Mouse (Mus musculus) kidney, adult 8-10 months (tissue): Measurements from ENCODE around the gene Prss8.
"Not testable (repeated sequence)": the region's sequence is repeated elsewhere in the genome, so short reads cannot be mapped to it uniquely, and the experiment has no call there.

Experiments
- DNase-seq, 2 experiments: peaks; one replicate each; pipeline ENCODE4 v3.0.0; 2022

Gene Prss8

DNA sequence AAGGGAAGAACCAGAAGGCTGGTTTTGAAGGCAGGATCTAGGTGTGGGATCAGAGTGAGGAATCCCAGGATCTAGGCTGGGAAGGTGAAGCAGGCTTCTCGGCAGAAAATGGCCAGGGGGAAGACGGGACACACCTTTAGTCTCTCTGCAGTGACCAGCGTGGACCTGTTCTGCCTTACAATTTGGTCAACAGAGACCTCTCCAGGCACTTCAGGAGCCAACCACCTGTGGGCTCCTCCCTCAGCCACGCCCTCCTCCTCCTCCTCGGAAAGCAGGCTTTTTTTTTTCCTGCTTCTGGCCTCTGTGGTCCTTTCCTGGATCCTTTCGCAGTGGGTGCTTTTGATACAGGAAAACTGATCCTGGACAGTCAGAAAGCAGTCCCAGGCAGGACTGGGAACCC is at the start of gene Prss8:
Gene Prss8 (minus strand): TSS at position 182 of the 400 bp plus-strand sequence.
- peak; percentile 95 to 96 for DNase-seq

DNA sequence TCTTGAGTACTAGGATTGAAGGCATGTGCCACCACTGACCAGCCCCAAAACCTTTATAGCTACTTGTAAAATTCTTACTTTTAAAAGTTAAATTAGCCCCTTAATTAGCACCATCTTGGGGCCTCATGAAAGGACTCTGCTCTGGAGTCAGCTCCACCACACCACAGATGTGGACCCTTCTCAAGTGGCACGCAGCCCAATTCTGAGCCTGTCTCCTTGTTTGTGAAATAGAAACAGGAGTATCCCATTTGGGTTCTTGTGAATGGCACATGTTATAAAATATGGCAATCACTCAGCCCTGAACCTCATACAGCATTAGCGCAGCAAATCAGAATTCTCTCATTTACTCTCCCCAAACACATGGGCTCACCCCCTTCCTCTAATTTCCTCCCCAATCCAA is 49.0 kb upstream of the Prss8 start:
- no peak for DNase-seq

DNA sequence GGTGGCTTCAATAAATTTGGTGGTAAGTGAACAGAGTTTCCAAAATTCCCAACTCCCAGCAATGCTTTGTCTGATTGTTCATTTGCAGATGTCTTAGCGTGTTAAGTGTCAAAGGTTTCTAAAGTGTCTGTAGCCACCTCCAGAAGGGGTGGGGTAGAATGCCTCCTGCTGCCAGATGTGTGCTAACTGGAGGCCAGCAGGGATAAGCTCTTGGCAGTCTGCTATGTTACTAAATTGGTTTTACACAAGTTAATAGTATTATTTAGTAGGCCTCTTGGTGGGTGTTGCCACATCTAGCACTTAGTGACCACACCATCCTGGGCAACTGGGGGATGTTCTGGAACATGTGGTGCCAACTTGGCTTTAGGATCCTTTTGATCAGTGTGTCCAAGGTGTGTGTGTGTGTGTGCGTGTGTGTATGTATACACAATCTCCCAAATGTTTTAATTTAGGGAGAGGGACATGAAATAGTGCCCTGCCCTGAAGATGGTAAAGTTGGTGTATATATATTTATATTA is 44.6 kb upstream of the Prss8 start:
- no peak for DNase-seq

DNA sequence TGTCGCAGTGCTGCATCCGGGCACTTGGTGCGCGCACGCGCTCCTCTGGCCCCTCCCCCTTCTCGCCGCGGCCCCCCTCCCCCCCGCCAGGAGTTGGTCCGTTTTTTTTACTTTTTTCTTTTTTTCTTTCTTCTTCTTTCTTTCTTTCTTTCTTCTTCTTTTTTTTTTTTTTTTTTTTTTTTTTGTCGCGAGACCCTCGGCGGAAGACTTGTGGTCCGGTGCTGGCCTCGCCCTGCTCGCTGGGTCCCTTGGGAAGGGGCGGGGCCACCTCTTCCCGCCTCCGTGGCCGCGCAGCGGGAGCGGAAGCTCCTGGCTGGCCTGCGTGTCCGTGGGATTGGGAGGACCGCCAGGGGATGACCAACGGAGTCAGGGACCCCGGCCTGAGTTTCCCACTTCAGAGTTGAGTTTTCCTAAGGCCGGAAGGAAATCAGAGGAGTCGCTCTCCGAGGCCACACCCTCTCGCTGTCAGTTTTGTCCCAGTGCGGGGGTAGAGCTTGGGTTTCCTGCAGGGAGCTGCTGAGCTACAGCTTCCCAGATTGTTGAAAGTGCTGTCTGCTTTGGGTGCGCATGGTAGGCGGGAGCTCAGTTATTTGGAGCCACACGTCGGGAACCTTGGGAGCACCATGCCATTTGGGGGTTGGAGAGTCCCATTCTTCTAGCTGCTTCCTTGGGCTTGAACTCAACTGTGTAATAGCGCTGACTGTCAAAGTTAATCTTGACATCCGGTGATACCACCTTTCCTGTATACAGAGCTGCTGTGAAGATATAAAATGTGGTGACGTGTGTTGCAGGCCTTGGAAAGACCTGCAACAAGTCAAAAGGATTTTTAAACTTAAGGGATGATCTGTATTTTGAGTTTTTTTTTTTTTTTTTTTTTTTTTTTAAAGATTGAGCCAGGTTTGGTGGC is 38.3 kb upstream of the Prss8 start:
- peak; percentile 70 to 75 for DNase-seq

DNA sequence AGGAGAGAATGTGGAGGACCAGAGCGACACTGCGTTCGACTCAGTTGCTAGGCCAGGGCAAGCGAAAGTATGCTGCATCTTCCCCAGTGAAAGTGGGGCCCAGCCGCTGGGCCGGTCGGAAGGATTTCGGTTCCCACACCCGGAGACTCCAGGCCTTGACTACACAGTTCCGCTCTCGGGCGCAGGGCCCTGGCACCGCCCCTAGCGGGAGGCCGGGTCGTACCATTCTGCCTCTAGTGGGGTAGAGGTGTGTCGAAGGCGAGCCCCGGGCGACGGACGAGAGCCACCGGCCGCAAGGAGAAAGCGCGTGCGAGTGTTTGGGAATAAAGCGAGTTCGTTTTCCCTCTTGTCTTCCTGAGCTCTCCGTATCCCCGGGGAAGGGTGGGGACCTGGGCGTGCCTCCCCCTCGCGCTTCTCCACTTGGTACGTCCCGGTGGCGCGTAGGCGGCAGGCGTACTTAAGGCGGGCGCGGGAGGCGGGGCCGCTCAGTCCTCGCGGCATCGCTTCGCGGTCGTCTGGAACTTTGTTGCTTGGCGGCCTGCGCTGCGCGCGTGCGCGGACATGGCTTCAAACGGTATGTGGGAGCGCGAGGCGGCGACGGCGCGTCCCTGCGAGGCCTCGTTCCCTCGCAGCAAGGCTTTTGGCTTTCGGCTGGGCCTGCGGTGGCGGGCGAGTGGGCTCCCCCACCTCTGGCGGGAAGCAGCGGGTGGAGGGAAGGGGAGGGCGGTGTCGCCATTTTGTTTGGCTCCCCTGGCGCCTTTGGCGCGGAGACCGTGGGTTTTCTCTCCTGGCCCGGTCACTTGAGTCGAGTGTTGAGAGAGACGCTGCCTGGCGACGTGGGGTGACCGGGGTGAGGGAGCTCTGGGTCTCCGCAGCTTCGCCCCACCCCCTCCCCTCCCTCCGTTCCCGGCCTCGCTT is 37.4 kb upstream of the Prss8 start, which contains the start of gene Fus:
Gene Fus (plus strand): TSS at position 454 of the 918 bp plus-strand sequence.
- DNase-seq = peak; percentile 90 to 94

DNA sequence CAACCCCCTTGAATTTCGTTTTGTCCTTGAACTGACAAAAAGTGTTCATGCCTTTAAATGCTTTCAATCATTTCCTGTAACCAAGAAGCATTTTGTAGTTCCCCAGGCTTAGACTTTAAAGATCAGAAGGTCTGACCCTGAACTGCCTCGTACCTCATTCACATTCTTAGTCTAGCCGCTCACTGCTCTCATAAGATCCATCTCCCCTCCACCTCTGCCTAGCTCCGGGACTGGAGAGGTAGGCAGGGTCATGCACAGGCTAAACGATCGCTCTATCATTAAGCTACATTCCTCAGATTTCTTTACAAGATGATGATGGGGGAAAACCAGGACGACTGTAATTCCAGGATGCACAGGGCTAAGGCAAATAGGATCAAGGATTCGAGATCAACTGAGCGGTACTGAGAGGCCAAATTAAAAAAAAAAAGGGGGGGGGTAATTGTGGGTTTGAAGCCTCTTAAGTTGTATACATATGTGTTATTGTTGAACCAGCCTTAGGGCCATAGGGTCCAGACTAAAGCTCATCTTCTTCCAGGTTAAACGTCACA is 36.5 kb upstream of the Prss8 start:
- peak; percentile 15 for DNase-seq

DNA sequence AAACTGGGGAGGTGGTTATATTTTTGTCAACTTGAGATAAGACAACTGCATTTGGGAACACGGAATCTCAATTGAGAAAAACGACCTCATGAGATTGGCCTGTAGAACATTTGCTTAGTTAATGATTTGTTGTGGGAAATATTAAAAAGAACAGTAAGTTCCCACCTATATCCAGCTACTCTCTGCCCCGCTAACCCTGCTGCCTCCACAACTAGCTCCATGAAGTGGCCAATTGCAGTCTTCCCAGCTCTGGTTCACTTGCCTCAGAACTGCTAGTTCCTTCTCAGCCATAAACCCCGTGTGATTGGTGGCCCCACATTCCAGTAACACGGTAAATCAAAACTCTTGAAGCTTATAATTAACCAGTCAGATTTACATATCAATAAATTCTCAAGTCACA is 29.5 kb upstream of the Prss8 start:
- peak; percentile 40 to 48 for DNase-seq

DNA sequence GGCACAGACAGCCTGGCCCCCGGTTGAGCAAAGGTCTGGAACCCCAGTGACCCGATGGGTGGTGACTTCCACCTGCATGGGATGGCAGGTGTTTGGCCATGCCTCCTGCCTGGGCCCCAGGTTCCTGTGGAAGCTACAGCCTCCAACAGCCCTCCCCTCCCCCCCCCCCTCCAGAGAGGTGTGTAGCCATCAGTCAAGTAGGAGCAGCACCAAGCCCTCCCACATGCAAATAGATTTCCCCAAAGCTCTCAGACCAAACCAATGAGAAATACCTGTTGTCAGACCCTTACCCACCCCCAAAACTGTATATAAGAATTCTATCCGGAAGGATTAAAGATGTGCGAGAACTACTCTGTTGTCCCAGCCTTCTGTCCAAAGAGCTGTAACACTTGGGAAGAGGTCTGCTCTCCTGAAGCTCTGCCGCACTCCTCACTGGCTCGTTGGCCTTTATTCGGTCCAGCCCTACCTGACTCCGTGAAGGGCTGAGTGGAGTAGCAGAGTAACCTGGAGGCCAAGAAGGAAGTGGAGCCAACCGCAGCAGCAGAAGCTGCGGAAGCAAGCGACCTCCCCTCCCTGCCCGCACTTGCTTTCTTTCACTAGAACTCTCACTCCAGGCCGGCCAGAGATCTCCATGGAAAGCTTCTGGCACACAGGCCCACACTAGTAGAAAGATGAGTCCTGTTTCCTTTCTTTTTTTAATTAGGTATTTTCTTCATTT is 23.1 kb upstream of the Prss8 start:
- no peak for DNase-seq

DNA sequence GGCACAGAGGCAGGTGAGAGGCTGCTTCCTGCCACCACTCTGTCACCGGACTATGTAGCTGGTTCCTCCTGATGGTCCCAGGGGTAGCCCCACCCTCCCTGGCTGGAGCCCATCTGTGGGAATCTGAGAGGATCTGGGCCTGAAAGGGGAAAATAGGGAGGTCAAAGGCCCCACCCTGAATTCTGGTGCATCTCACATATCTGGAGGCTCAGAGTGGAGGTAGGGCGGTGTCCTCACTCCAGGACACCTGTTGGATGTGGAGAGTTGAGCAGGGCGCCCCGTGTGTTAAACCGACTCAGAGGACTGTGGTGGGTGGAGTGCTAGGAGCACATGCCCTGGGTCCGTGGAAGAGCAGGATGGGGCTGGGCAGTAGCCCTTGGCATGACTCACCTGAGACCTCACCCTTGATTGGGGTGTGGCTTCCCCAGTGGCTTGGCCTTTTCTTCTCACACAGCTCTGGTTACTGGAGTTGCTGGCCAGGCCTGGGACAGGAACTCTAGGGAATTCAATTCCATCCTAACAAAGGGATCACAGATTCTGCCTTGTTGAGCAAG is 16.6 kb upstream of the Prss8 start, which contains the start of gene Prss36:
Gene Prss36 (minus strand): TSS at position 256 of the 554 bp plus-strand sequence.
- no peak for DNase-seq

DNA sequence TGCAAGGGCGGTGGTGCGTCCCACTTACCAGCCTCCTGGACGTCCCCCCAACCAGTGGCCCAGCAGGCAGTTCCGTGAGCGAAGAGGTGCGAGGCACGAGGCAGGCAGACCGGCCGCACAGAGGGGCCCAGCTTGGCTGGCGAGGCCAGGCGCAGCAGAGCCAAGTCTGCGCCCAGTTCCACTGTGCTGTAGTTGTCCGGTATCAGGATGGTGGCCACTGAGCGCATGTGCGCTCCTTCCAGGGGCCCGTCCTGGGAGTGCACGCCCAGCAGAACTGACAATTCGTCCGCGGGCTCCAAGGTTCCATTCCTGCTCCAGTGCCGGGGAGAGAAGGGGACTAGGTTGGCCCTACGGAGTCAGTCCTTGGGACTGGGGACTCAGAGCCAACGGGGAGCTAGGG is 14.7 kb upstream of the Prss8 start:
- DNase-seq = no peak

DNA sequence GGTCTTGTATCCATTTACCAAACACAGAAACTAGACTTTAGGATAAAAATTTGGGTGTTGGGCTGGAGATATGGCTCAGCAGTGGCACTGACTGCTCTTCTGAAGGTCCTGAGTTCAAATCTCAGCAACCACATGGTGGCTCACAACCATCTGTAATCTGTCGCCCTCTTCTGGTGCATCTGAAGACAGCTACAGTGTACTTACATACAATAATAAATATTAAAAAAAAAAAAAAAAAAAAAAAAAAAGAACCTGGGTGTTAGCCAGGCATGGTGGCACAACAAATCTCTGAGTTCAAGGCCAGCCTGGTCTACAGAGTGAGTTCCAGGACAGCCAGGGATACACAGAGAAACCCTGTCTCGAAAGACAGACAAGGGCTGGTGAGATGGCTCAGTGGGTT is 12.2 kb upstream of the Prss8 start:
- DNase-seq = not testable (repeated sequence)

DNA sequence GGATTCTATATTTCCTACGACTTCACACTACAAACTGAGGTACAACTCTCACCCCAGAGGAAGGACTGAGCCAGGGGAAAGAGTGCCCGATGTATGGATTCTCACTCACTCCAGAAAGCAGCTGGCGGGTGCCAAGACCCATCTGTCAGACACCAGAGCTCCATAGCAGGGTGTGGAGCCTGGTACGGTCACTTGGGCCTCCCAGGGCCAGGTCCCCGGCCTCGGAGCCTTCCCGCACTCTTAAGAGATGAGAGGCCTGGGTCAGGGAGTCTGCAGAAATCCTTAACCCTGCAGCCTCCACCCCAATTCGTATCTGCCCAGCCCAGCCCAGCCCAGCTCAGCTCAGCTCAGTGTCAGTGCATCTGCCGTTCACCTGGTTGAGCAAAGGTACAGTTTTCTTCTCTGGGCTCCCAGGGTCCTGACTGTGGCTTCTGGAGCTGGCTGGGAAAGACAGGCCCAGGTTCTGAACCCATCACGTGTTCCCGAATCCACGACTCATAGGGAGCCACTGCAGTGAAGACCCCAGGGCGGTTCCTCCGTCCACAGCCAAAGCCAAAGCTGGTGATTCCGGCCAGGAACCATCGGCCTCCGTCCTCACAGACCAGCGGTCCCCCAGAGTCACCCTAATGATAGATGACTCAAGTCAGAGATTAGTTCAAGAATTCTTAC is 6.4 kb upstream of the Prss8 start:
- DNase-seq = no peak

DNA sequence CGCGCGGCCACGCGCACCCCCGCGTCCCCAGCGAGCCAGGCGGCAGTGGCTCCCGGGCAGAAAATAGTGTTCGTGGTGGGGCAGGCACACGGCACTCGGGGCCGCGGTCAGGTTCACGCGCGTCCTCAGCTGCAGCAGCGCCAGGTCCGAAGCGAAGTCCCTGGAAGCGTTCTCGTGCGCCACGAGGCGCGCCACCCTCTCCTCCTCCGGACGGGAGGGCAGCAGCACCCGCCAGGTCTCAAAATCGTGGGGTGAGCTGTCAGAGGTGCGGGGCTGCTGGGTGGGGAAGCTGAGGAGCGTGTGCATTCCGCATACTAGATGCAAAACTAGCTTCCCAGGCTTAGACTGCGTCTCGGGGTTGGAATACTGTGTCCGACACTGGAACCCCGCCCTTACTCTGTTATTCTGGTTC is 5.8 kb upstream of the Prss8 start:
- no peak for DNase-seq

DNA sequence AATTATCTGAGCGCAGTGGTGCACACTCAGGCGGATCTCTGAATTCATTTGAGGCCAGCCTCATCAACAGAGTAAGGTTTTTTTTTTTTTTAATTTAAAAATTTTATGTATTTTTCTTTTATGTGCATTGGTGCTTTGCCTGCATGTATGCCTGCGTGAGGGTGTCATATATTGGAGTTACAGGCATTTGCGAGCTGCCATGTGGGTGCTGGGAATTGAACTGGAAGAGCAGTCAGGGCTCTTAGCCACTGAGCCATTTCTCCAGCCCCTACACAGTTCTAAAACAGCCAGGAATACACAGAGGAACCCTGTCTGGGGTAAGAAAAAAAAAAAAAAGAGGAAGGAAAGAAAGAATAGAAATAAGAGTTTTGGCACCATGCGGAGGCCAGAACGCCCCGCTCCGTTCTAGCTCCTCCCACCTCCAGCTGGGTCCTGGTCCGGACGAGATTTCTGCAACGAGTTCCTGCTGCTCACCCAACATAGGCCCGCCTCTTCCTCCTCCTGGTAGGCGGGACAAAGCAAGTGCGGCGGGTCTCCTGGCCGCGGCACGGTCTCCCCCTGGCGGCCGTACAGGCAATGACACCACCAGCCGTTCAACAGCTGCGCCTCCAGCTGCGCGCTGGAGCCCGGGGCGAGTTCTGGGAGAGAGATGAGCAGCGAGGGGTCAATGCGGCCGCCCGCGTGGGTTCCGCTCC is 5.3 kb upstream of the Prss8 start:
- DNase-seq = peak; percentile 96

DNA sequence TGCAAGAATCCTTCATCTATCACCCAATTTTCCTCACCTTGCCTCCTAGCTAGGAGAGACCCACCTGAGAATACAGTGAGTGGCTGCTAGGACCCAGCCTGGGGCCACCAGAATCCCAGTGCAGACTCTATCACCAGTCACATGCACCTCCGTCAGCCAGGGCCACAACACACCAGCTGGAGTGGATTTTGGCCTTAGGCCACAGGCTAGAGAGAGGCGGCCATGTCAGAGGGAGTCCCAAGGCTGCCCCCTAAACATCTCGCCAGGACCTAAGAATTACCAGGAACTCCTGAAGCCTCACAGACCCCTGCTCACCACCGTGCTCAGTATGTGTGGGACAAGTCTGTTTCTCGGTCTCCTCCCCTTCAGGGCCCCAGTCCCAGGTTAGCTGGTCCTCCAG is 4.2 kb upstream of the Prss8 start:
- DNase-seq = no peak

DNA sequence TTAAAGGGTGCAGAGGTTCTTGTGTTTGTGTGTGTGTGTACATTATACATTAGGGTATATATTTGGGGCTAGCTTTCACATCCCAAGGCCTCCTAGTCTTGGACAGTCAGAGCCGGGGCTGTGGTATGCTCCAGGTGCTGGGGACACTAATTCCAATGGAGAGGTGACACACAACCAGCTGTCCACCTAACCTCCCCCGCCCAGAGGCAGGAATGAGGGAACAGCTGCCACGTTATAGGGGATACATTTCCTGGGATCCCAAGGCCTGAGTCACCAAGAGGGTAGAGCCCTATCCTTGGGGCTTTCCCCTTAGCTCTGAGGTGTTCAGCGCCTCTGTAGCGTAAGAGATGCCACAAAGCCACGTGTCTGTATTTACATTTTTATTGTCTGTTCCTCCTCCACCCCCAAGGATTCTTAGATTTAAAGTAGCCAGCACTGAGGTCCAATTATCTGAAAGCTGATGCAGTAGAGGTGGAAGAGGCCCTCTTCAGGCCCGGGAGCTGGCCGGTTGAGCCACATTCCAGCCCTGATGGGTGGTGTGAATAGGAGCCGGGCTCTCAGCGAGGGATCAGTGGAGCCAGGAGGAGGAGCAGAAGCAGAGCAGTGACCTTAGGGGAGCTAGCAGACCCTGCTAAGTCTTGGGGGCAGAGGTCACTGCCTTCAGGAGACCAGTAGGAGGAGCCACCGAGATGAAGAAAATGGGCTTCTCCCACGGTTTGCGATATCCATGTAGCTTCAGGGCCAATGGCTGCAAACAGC is 2.5 kb upstream of the Prss8 start:
- DNase-seq = peak; percentile 58 to 70

DNA sequence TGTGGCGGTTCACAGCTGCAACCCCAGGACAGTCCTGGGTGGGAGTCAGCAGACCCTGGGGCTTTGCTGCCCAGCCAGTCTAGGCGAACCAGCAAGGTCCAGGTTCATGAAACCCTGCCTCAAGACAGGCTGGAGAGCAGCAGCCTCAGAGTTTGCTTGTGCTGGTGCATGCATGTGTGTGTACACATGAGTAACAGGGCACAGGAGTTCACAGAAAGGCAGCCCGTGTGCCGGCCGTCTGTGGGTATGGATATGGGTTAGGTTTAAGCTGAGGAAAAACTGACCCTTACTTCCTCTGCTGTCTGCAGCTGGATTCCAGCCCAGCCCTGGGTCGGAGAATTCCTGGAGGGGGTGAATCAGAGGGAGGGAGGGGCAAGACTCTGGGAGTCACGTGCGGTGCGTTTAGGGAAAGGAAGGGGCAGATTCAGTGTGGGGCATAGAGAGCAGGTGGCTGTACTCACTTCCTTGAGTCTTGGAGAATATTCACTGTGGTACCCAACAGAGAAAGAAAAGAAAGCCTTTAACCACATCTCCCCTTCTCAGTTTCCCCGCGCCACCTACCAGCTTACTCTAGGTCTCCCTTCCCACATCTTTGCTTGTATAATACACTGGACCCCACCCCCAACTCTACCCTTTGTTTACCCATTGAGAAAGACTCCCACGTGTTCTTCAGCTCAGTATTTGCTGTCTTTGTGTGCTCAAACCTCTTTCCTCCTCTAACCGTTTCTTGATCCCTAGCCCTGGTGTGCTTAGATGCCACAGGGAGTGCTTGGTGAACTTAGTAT is 1.6 kb upstream of the Prss8 start:
- DNase-seq = peak; percentile 79 to 81

DNA sequence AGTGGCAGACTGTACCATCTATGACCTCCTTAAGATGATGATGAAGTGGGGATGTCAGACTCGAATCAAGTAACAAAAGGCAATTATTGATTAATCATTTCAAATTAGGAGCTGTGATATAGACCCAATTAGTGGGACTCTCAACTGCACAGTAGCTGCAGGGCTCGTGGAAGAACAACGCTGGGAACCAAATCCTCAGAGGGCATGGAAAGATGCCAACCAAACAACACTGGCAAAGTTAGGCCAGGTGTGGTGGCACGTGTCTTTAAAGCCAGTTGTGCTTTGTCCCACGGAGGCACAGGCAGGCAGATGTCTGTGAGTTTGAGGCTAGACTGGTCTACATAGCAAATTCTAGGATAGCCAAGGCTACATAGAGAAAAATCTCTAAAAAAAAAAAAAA is 732 bp upstream of the Prss8 start:
- DNase-seq = no peak

DNA sequence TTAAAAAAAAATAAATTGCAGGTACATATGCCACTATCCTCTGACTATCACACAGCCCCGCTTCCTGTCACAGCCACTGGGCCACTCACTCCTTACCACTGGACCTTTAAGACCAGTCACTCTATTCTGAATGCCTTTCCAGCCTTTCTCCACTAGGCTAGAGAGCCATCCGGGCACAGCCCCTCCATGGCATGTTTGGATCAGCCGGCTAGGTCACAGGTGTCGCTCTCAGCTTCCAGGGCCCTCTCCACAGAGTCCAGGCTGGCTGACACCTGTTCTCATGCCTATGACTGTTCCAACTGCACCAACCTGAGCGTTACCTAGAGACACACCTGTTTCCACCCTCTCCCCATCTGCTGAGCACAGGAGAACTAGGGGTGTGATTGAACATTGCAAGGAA is 1.3 kb downstream of the Prss8 start:
- no peak for DNase-seq
